Mouse (Mus musculus) MEL (cell line): ENCODE measurements at regions not wholly inside any gene's neighbourhood (a gene's known extent, or its start where the extent isn't known, plus 50 kb on each side); places are given as distances from the start of the nearest gene placed in this dataset.

ENCODE experiments used
- CTCF ChIP-seq, 3 experiments: IDR thresholded peaks in 2 of 3; conservative IDR thresholded peaks in 1 of 3; 2 replicates each; pipeline ENCODE4 v1.5.1; 2011 to 2012; ENCODE audit warnings: low read length in 3 of 3, low read depth in 2 of 3, mild to moderate bottlenecking in 2 of 3, improper control_type of control experiment in 1 of 3, inconsistent platforms in 1 of 3, mixed read lengths in 1 of 3, moderate library complexity in 1 of 3; ENCODE audit not compliant: control insufficient read depth in 1 of 3, insufficient read depth in 1 of 3, poor library complexity in 1 of 3, severe bottlenecking in 1 of 3
- NELFE ChIP-seq: IDR thresholded peaks from 2 replicates; pipeline ENCODE4 v1.6.1; 2011; ENCODE audit warnings: low read depth, low read length, improper control_type of control experiment
- TAL1 ChIP-seq: IDR thresholded peaks from 2 replicates; pipeline ENCODE4 v1.6.1; 2012; ENCODE audit warnings: mild to moderate bottlenecking, inconsistent platforms, low read length, moderate library complexity, mixed read lengths

DNA sequence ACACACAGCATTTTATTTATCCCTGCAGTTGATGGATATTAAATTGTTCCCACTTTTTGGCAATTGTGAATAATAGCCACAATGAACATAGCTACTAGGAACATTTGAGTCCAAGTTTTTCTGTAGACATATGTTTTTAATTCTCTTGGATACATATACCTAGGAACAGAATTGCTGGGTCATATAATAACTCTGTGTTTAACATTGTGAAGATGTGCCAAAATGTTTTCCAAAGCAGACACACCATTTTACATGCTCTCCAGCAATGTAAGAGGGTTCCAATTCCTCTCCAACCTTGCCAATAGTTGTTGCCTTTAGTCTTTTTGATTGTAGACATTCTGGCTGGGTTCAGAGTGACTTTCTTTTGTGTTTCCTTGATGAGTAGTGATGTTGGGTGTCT is 84.3 kb upstream of the Cdc42ep3 start:
- TF ChIP-seq TAL1 (no peak), NELFE (no peak), CTCF (IDR thresholded peaks at IDR 0.05 in 2 of 3, conservative IDR thresholded peaks at IDR 0.05 in 1 of 3; ENCODE audit: control insufficient read depth in 1 of 3, insufficient read depth in 1 of 3, low read depth in 2 of 3, low read length in 3 of 3, poor library complexity in 1 of 3, severe bottlenecking in 1 of 3) (no peak)
